Mouse (Mus musculus): ENCODE measurements at regions not wholly inside any gene's neighbourhood (a gene's known extent, or its start where the extent isn't known, plus 50 kb on each side); places are given as distances from the start of the nearest gene placed in this dataset.

DNA sequence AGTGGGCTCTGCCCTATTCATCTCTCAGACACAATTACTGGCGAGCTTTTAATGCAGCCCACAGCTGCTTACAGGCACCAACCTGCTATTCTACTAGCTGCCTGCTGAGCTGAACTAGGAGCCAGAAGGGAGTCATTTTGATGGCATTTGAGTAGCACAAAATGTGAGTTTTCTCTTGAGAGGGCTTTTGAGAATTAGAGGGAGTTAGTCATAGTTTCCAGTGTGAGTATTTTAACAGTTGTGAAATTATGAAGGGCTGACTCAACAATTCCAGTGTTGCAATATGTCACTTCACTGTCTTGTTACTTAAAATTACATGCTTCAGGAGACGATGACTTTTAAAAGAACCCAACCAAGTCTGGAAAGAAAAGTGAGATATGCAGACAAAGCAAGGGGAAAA is 54.4 kb upstream of the Ly86 start:
- no peaks in the 10 kb centered on the region for H3K4me1 ChIP-seq (replicated peaks; ENCODE audit: control insufficient read depth, insufficient read depth, low read length)
- no peak overlapping the region for H3K9ac ChIP-seq (ENCODE audit: low read length)
- H3K4me3 ChIP-seq (ENCODE audit: low read depth, low read length) = no peak overlapping the region
- no peaks in the 10 kb centered on the region for H3K36me3 ChIP-seq (ENCODE audit: control insufficient read depth, insufficient read depth, low read length)
- no peak overlapping the region for H3K27ac ChIP-seq (ENCODE audit: low read depth, low read length)
- no peak for DNase-seq (ENCODE audit: low spot score)
- 30% methylated on average over 2 of the region's 2 CpGs for WGBS
- no peaks in the 10 kb centered on the region for H3K27me3 ChIP-seq (ENCODE audit: control insufficient read depth, insufficient read depth, low read length)
- H3K4me2 ChIP-seq (ENCODE audit: low read depth, low read length, severe bottlenecking) = no peak overlapping the region
- H3K9me3 ChIP-seq (ENCODE audit: control insufficient read depth, low read length) = no peaks in the 10 kb centered on the region
- ATAC-seq (replicated peaks; ENCODE audit: low FRiP score) = no peak

GRCm38 (mm10) chr13:37288993-37289392 is 56.0 kb upstream of the Ly86 start:
- Histone ChIP-seq H3K4me3 (ENCODE audit: low read depth, low read length) (no peak overlapping the region), H3K27me3 (ENCODE audit: control insufficient read depth, insufficient read depth, low read length) (no peaks in the 10 kb centered on the region), H3K27ac (ENCODE audit: low read depth, low read length) (no peak overlapping the region), H3K9me3 (ENCODE audit: control insufficient read depth, low read length) (no peaks in the 10 kb centered on the region), H3K9ac (ENCODE audit: low read length) (no peak overlapping the region), H3K4me2 (ENCODE audit: low read depth, low read length, severe bottlenecking) (no peak overlapping the region), H3K4me1 (replicated peaks; ENCODE audit: control insufficient read depth, insufficient read depth, low read length) (no peaks in the 10 kb centered on the region), H3K36me3 (ENCODE audit: control insufficient read depth, insufficient read depth, low read length) (no peaks in the 10 kb centered on the region)
- WGBS = 68% methylated on average over 1 of the region's 1 CpGs
- no peak for DNase-seq (ENCODE audit: low spot score)
- ATAC-seq (replicated peaks; ENCODE audit: low FRiP score) = no peak

DNA sequence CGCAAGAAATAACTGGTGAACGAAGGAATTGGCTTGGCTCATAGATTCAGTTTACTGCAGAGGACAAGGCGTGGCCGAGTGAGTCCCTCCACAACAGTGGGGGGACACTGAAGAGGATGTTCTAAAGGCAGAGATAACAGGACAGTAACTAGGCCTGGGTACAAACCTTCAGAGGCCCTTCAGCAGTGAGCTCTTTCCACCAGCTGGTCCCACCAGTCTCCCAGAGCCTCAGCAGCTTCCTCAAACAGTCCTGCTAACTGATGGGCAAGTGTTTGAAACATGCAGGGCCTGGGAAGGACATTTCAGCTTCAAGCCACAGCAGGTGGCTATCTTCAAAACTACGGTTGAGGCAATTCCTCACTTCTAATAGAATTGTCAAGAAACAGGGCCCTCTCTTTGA is 62.5 kb upstream of the Ly86 start:
- WGBS = 90% methylated on average over 5 of the region's 5 CpGs
- no peaks in the 10 kb centered on the region for H3K36me3 ChIP-seq (ENCODE audit: control insufficient read depth, insufficient read depth, low read length)
- no peaks in the 10 kb centered on the region for H3K9me3 ChIP-seq (ENCODE audit: control insufficient read depth, low read length)
- H3K27ac ChIP-seq (ENCODE audit: low read depth, low read length) = no peak overlapping the region
- DNase-seq (ENCODE audit: low spot score) = no peak
- H3K27me3 ChIP-seq (ENCODE audit: control insufficient read depth, insufficient read depth, low read length) = no peaks in the 10 kb centered on the region
- no peak for ATAC-seq (replicated peaks; ENCODE audit: low FRiP score)
- H3K4me1 ChIP-seq (replicated peaks; ENCODE audit: control insufficient read depth, insufficient read depth, low read length) = no peaks in the 10 kb centered on the region
- H3K4me2 ChIP-seq (ENCODE audit: low read depth, low read length, severe bottlenecking) = no peak overlapping the region
- H3K4me3 ChIP-seq (ENCODE audit: low read depth, low read length) = no peak overlapping the region
- H3K9ac ChIP-seq (ENCODE audit: low read length) = no peak overlapping the region

- no peaks in the 10 kb centered on the region for H3K36me3 ChIP-seq (ENCODE audit: control insufficient read depth, insufficient read depth, low read length)
- no peak overlapping the region for H3K4me3 ChIP-seq (ENCODE audit: low read depth, low read length)
- no peak overlapping the region for H3K4me2 ChIP-seq (ENCODE audit: low read depth, low read length, severe bottlenecking)
- DNase-seq (ENCODE audit: low spot score) = no peak
- no peak overlapping the region for H3K9ac ChIP-seq (ENCODE audit: low read length)
- whole genome bisulfite sequencing = 89% methylated on average over 8 of the region's 8 CpGs
- H3K4me1 ChIP-seq (replicated peaks; ENCODE audit: control insufficient read depth, insufficient read depth, low read length) = no peaks in the 10 kb centered on the region
- no peak for ATAC-seq (replicated peaks; ENCODE audit: low FRiP score)
- H3K9me3 ChIP-seq (ENCODE audit: control insufficient read depth, low read length) = no peaks in the 10 kb centered on the region
- H3K27ac ChIP-seq (ENCODE audit: low read depth, low read length) = no peak overlapping the region
- no peaks in the 10 kb centered on the region for H3K27me3 ChIP-seq (ENCODE audit: control insufficient read depth, insufficient read depth, low read length)
Observed at GRCm38 (mm10) chr13:37279078-37279789, 65.8 kb upstream of the Ly86 start.

DNA sequence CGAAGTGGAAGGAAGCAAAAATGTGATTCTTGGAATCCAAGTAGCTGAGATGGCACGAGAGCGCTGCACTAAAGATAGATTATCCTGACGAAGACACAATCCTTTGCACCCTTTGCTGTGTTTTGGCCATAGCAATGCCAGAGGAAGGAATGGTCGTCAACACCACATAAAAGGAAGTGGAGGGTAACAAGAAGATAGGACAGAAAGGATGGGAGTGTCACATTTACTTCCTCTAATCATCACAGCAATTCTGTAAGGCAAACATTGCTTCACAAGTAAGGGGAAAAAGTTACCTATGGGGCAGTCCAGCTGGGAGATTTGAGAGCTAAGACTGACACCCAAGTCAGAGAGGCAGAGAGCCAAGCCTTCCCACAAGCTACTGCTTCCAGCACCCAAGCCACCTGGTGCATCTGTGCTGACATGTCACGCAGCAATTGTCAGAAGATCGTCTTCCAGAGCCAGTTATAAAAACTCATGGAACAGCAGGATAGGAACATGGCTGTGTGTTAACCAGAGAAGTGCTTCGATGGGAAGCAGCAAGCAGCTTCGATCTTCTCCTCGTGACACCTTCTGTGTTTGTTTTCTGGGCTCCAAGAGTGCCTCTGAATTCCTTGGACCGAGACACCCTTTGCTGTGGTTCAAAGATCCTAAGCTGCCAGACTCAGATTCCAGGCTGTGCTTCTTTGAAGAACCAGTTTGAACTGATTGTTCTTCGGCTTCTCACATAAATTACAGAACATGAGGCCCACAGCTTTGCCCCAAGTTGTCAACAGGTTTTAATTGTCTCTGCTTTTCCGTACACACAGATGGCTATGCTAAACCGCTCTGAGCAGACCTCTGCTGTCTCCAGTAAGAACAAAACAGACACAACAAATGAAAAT is 95.2 kb upstream of the Ly86 start:
- H3K4me3 ChIP-seq (ENCODE audit: low read depth, low read length) = no peak overlapping the region
- 81% methylated on average over 14 of the region's 14 CpGs for WGBS
- no peaks in the 10 kb centered on the region for H3K4me1 ChIP-seq (replicated peaks; ENCODE audit: control insufficient read depth, insufficient read depth, low read length)
- DNase-seq (ENCODE audit: low spot score) (no peak), ATAC-seq (replicated peaks; ENCODE audit: low FRiP score) (no peak)
- H3K27ac ChIP-seq (ENCODE audit: low read depth, low read length) = no peak overlapping the region
- H3K9me3 ChIP-seq (ENCODE audit: control insufficient read depth, low read length) = no peaks in the 10 kb centered on the region
- no peaks in the 10 kb centered on the region for H3K27me3 ChIP-seq (ENCODE audit: control insufficient read depth, insufficient read depth, low read length)
- H3K9ac ChIP-seq (ENCODE audit: low read length) = no peak overlapping the region
- H3K36me3 ChIP-seq (ENCODE audit: control insufficient read depth, insufficient read depth, low read length) = no peaks in the 10 kb centered on the region
- no peak overlapping the region for H3K4me2 ChIP-seq (ENCODE audit: low read depth, low read length, severe bottlenecking)

GRCm38 (mm10) chr13:37248741-37249140 is 96.3 kb upstream of the Ly86 start:
- no peak overlapping the region for H3K4me2 ChIP-seq (ENCODE audit: low read depth, low read length, severe bottlenecking)
- no peak overlapping the region for H3K27ac ChIP-seq (ENCODE audit: low read depth, low read length)
- WGBS = 97% methylated on average over 1 of the region's 1 CpGs
- H3K36me3 ChIP-seq (ENCODE audit: control insufficient read depth, insufficient read depth, low read length) = no peaks in the 10 kb centered on the region
- H3K9me3 ChIP-seq (ENCODE audit: control insufficient read depth, low read length) = no peaks in the 10 kb centered on the region
- DNase-seq (ENCODE audit: low spot score) = no peak
- H3K27me3 ChIP-seq (ENCODE audit: control insufficient read depth, insufficient read depth, low read length) = no peaks in the 10 kb centered on the region
- no peaks in the 10 kb centered on the region for H3K4me1 ChIP-seq (replicated peaks; ENCODE audit: control insufficient read depth, insufficient read depth, low read length)
- no peak overlapping the region for H3K4me3 ChIP-seq (ENCODE audit: low read depth, low read length)
- no peak overlapping the region for H3K9ac ChIP-seq (ENCODE audit: low read length)
- ATAC-seq (replicated peaks; ENCODE audit: low FRiP score) = no peak

DNA sequence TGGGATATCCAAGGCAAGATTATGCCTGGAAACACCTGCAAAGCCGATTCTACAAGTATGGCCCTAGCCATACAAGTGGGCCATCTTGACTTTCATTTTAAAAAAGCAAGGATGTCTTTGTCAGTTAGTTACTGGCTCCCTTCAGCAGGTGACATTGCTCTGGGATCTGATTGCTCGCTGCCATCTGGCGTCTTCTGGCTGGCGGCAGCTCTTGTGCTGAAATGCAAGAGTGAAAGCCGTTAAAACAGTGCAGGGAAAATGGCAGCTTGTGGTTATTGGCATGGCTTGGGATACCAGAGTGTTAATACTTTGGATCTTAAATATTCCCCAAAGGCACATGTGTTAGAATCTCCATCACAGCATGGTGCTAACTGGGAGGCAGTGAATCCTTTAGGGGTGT is 105.0 kb upstream of the Ly86 start:
- H3K9ac ChIP-seq (ENCODE audit: low read length) = no peak overlapping the region
- no peaks in the 10 kb centered on the region for H3K4me1 ChIP-seq (replicated peaks; ENCODE audit: control insufficient read depth, insufficient read depth, low read length)
- no peaks in the 10 kb centered on the region for H3K36me3 ChIP-seq (ENCODE audit: control insufficient read depth, insufficient read depth, low read length)
- H3K27me3 ChIP-seq (ENCODE audit: control insufficient read depth, insufficient read depth, low read length) = no peaks in the 10 kb centered on the region
- WGBS = 94% methylated on average over 5 of the region's 5 CpGs
- ATAC-seq (replicated peaks; ENCODE audit: low FRiP score) = no peak
- H3K9me3 ChIP-seq (ENCODE audit: control insufficient read depth, low read length) = no peaks in the 10 kb centered on the region
- DNase-seq (ENCODE audit: low spot score) = no peak
- H3K4me2 ChIP-seq (ENCODE audit: low read depth, low read length, severe bottlenecking) = no peak overlapping the region
- H3K27ac ChIP-seq (ENCODE audit: low read depth, low read length) = no peak overlapping the region
- no peak overlapping the region for H3K4me3 ChIP-seq (ENCODE audit: low read depth, low read length)

- Histone ChIP-seq H3K9me3 (ENCODE audit: control insufficient read depth, low read length) (no peaks in the 10 kb centered on the region), H3K4me2 (ENCODE audit: low read depth, low read length, severe bottlenecking) (no peak overlapping the region), H3K4me3 (ENCODE audit: low read depth, low read length) (no peak overlapping the region), H3K27ac (ENCODE audit: low read depth, low read length) (no peak overlapping the region), H3K36me3 (ENCODE audit: control insufficient read depth, insufficient read depth, low read length) (no peaks in the 10 kb centered on the region), H3K4me1 (replicated peaks; ENCODE audit: control insufficient read depth, insufficient read depth, low read length) (no peaks in the 10 kb centered on the region), H3K27me3 (ENCODE audit: control insufficient read depth, insufficient read depth, low read length) (no peaks in the 10 kb centered on the region), H3K9ac (ENCODE audit: low read length) (no peak overlapping the region)
- ATAC-seq (replicated peaks; ENCODE audit: low FRiP score) (no peak), DNase-seq (ENCODE audit: low spot score) (no peak)
- 92% methylated on average over 3 of the region's 3 CpGs for WGBS
Observed at GRCm38 (mm10) chr13:37237285-37237684, 107.7 kb upstream of the Ly86 start.

DNA sequence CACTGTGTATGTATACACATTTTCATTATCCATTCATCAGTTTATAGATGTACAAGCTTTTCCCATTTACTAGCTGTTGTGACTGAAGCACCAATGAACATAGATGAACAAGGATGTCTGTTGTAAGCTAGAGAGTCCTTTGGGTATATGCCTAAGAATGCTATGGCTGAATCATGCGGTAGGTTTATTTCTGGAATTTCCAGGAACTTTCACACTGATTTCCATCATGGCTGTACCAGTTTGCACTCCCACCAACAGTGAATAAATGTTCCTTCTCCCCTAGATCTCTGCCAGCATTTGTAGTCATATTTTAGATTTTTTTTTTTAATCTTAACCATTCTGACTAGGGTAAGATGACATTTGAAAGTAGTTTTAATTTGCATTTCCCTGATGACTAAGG is 119.2 kb upstream of the Ly86 start:
- WGBS = 93% methylated on average over 1 of the region's 1 CpGs
- DNase-seq (ENCODE audit: low spot score) = no peak
- H3K4me1 ChIP-seq (replicated peaks; ENCODE audit: control insufficient read depth, insufficient read depth, low read length) = no peaks in the 10 kb centered on the region
- no peak overlapping the region for H3K27ac ChIP-seq (ENCODE audit: low read depth, low read length)
- ATAC-seq (replicated peaks; ENCODE audit: low FRiP score) = no peak
- H3K9ac ChIP-seq (ENCODE audit: low read length) = no peak overlapping the region
- H3K4me2 ChIP-seq (ENCODE audit: low read depth, low read length, severe bottlenecking) = no peak overlapping the region
- H3K36me3 ChIP-seq (ENCODE audit: control insufficient read depth, insufficient read depth, low read length) = no peaks in the 10 kb centered on the region
- no peaks in the 10 kb centered on the region for H3K27me3 ChIP-seq (ENCODE audit: control insufficient read depth, insufficient read depth, low read length)
- no peak overlapping the region for H3K4me3 ChIP-seq (ENCODE audit: low read depth, low read length)
- no peaks in the 10 kb centered on the region for H3K9me3 ChIP-seq (ENCODE audit: control insufficient read depth, low read length)
